Mouse (Mus musculus) hindbrain, embryonic 10.5 days (tissue): ENCODE results near the gene Med13. TPM values are rescaled to one million over a fixed set of nuclear protein-coding genes. Genes with fewer than 3 reads are reported as not detected.

Experiments used
- DNase-seq: peaks from one replicate; pipeline ENCODE4 v3.0.0-alpha.2; 2017; ENCODE audit warnings: low spot score
- H3K27ac ChIP-seq: fragments of 300-500 bp; sonication (generic); 2 replicates; pipeline ENCODE4 v1.5.1; 2016; ENCODE audit warnings: mild to moderate bottlenecking, moderate library complexity
- H3K27me3 ChIP-seq: fragments of 300-500 bp; sonication (generic); 2 replicates; pipeline ENCODE4 v1.6.1; 2016; ENCODE audit warnings: mild to moderate bottlenecking; ENCODE audit not compliant: poor library complexity, insufficient read depth, severe bottlenecking
- H3K36me3 ChIP-seq: fragments of 300-500 bp; sonication (generic); 2 replicates; pipeline ENCODE4 v1.6.1; 2016; ENCODE audit warnings: mild to moderate bottlenecking, moderate library complexity
- H3K4me1 ChIP-seq: fragments of 300-500 bp; sonication (generic); replicated peaks from 2 replicates; pipeline ENCODE4 v1.6.1; 2016; ENCODE audit warnings: mild to moderate bottlenecking
- H3K4me3 ChIP-seq: fragments of 300-500 bp; sonication (generic); 2 replicates; pipeline ENCODE4 v1.5.1; 2016; ENCODE audit warnings: mild to moderate bottlenecking, moderate library complexity
- H3K9me3 ChIP-seq: fragments of 300-500 bp; sonication (generic); 2 replicates; pipeline ENCODE4 v1.6.1; 2016; ENCODE audit warnings: mild to moderate bottlenecking, moderate library complexity
- WGBS: fragments of 180-500 bp; shearing (Covaris S2); methylation state at CpG from one replicate; pipeline ENCODE4 v1.1.7; 2016; 5-methylcytosine and 5-hydroxymethylcytosine counted together
- polyA plus RNA-seq: library from polyadenylated mRNA; unstranded; fragments of >200 nt; fragmentation: Nextera tagmentation; extraction: Ambion mirVana; gene quantifications from 2 replicates; pipeline ENCODE4 v1.2.1, GENCODE M21; 2016

Gene Med13
- polyA plus RNA-seq, 1 experiment from 2014 or later, result 5.9 TPM

- no peak for DNase-seq
- no peaks in the 10 kb centered on the region for H3K36me3 ChIP-seq
- H3K4me1 ChIP-seq, result no peaks in the 10 kb centered on the region
- WGBS, result 80% methylated on average over 7 of the region's 7 CpGs
- no peaks in the 10 kb centered on the region for H3K27me3 ChIP-seq
- no peak overlapping the region for H3K27ac ChIP-seq
- no peaks in the 10 kb centered on the region for H3K9me3 ChIP-seq
- no peak overlapping the region for H3K4me3 ChIP-seq
Observed at GRCm38 (mm10) chr11:86371266-86371665, 13.9 kb upstream of the Med13 start.

GRCm38 (mm10) chr11:86369860-86370259 lies 12.5 kb upstream of the Med13 start:
- 90% methylated on average over 5 of the region's 5 CpGs for WGBS

GRCm38 (mm10) chr11:86369003-86369402 lies 11.6 kb upstream of the Med13 start:
- Histone ChIP-seq H3K36me3 (no peaks in the 10 kb centered on the region), H3K4me3 (no peak overlapping the region), H3K9me3 (no peaks in the 10 kb centered on the region), H3K4me1 (no peaks in the 10 kb centered on the region), H3K27ac (no peak overlapping the region), H3K27me3 (no peaks in the 10 kb centered on the region)
- DNase-seq, result no peak
- WGBS, result 54% methylated on average over 5 of the region's 5 CpGs

More at GRCm38 (mm10) chr11:86369860-86370259, 12.5 kb upstream of the Med13 start:
- H3K27ac ChIP-seq, result no peak overlapping the region
- no peak for DNase-seq
- no peaks in the 10 kb centered on the region for H3K27me3 ChIP-seq
- no peaks in the 10 kb centered on the region for H3K9me3 ChIP-seq
- no peak overlapping the region for H3K4me3 ChIP-seq
- H3K4me1 ChIP-seq, result no peaks in the 10 kb centered on the region
- H3K36me3 ChIP-seq, result no peaks in the 10 kb centered on the region

- H3K36me3 ChIP-seq, result no peaks in the 10 kb centered on the region
- H3K9me3 ChIP-seq, result no peaks in the 10 kb centered on the region
- no peak for DNase-seq
- no peak overlapping the region for H3K4me3 ChIP-seq
- H3K27me3 ChIP-seq, result no peaks in the 10 kb centered on the region
- WGBS, result 82% methylated on average over 5 of the region's 5 CpGs
- H3K27ac ChIP-seq, result no peak overlapping the region
- no peaks in the 10 kb centered on the region for H3K4me1 ChIP-seq
Observed at GRCm38 (mm10) chr11:86364709-86365452, 7.5 kb upstream of the Med13 start.

GRCm38 (mm10) chr11:86357984-86358528 lies 654 bp upstream of the Med13 start:
- H3K9me3 ChIP-seq, result no peaks in the 10 kb centered on the region
- H3K27ac ChIP-seq, result peak overlapping the region; percentile 98
- peaks cover 22% of the 10 kb centered on the region for H3K36me3 ChIP-seq
- DNase-seq, result peak; percentile 99
- peak overlapping the region; percentile 97 for H3K4me3 ChIP-seq
- peaks cover 29% of the 10 kb centered on the region for H3K4me1 ChIP-seq
- H3K27me3 ChIP-seq, result no peaks in the 10 kb centered on the region
- 1% methylated on average over 45 of the region's 45 CpGs for WGBS

- peaks cover 42% of the 10 kb centered on the region for H3K4me1 ChIP-seq
- WGBS, result 26% methylated on average over 13 of the region's 13 CpGs
- no peak for DNase-seq
- no peaks in the 10 kb centered on the region for H3K9me3 ChIP-seq
- peak overlapping the region; percentile 97 for H3K4me3 ChIP-seq
- peak overlapping the region; percentile 98 for H3K27ac ChIP-seq
- H3K36me3 ChIP-seq, result peaks cover 31% of the 10 kb centered on the region
- H3K27me3 ChIP-seq, result no peaks in the 10 kb centered on the region
Observed at GRCm38 (mm10) chr11:86356007-86356853, 1.2 kb downstream of the Med13 start.

GRCm38 (mm10) chr11:86353586-86353985 lies 3.8 kb downstream of the Med13 start:
- Histone ChIP-seq H3K9me3 (no peaks in the 10 kb centered on the region), H3K27me3 (no peaks in the 10 kb centered on the region), H3K4me3 (no peak overlapping the region), H3K27ac (no peak overlapping the region), H3K36me3 (peaks cover 31% of the 10 kb centered on the region), H3K4me1 (peaks cover 44% of the 10 kb centered on the region)
- 90% methylated on average over 3 of the region's 3 CpGs for WGBS
- DNase-seq, result no peak

GRCm38 (mm10) chr11:86351766-86352315 lies 5.6 kb downstream of the Med13 start:
- 47% methylated on average over 3 of the region's 3 CpGs for WGBS

GRCm38 (mm10) chr11:86350636-86351138 lies 6.7 kb downstream of the Med13 start:
- Histone ChIP-seq H3K4me1 (peaks cover 35% of the 10 kb centered on the region), H3K36me3 (peaks cover 52% of the 10 kb centered on the region), H3K27ac (no peak overlapping the region), H3K4me3 (no peak overlapping the region), H3K27me3 (no peaks in the 10 kb centered on the region), H3K9me3 (no peaks in the 10 kb centered on the region)
- WGBS, result 77% methylated on average over 1 of the region's 1 CpGs
- no peak for DNase-seq

More at GRCm38 (mm10) chr11:86351766-86352315, 5.6 kb downstream of the Med13 start:
- peak; percentile 18 for DNase-seq
- Histone ChIP-seq H3K4me1 (peaks cover 44% of the 10 kb centered on the region), H3K4me3 (no peak overlapping the region), H3K36me3 (peaks cover 41% of the 10 kb centered on the region), H3K9me3 (no peaks in the 10 kb centered on the region), H3K27me3 (no peaks in the 10 kb centered on the region), H3K27ac (no peak overlapping the region)

- DNase-seq, result no peak
- WGBS, result 76% methylated on average over 2 of the region's 2 CpGs
- no peaks in the 10 kb centered on the region for H3K27me3 ChIP-seq
- peaks cover 56% of the 10 kb centered on the region for H3K36me3 ChIP-seq
- peaks cover 27% of the 10 kb centered on the region for H3K4me1 ChIP-seq
- H3K9me3 ChIP-seq, result no peaks in the 10 kb centered on the region
- H3K4me3 ChIP-seq, result no peak overlapping the region
- H3K27ac ChIP-seq, result no peak overlapping the region
Observed at GRCm38 (mm10) chr11:86349325-86349724, 8.1 kb downstream of the Med13 start.

GRCm38 (mm10) chr11:86348872-86349271 lies 8.5 kb downstream of the Med13 start:
- no peak overlapping the region for H3K4me3 ChIP-seq

GRCm38 (mm10) chr11:86347387-86348122 lies 9.8 kb downstream of the Med13 start:
- 87% methylated on average over 5 of the region's 5 CpGs for WGBS
- Histone ChIP-seq H3K27ac (no peak overlapping the region), H3K27me3 (no peaks in the 10 kb centered on the region), H3K4me3 (no peak overlapping the region), H3K9me3 (no peaks in the 10 kb centered on the region), H3K4me1 (peaks cover 12% of the 10 kb centered on the region), H3K36me3 (peaks cover 54% of the 10 kb centered on the region)
- DNase-seq, result no peak

More at GRCm38 (mm10) chr11:86348872-86349271, 8.5 kb downstream of the Med13 start:
- no peak for DNase-seq
- peaks cover 56% of the 10 kb centered on the region for H3K36me3 ChIP-seq
- no peaks in the 10 kb centered on the region for H3K9me3 ChIP-seq
- no peaks in the 10 kb centered on the region for H3K27me3 ChIP-seq
- H3K27ac ChIP-seq, result no peak overlapping the region
- H3K4me1 ChIP-seq, result peaks cover 23% of the 10 kb centered on the region
